10 mouse cellular contexts compared by ENCODE assay signal in the genomic region with DNA sequence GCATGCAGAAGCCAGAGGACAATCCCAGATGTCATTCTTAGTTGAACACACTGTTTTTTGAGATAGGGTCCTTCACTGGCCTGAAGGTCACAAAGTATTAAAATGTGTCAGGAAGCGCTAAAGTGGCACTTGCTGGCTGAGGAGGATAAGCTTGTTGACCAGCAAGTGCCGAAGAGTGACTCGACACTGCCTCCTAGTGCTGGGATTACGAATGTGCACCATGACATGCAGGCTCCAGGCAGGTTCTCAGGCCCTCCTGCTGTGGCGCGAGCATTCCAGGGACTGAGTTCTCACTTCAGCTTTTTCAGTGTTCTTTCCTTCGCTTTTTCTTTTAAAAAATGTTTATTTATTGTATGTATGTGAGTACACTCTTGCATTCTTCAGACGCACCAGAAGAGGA. TPM values are rescaled to one million over a fixed set of nuclear protein-coding genes. Genes with fewer than 3 reads are reported as not detected.
DNase-seq lines count a peak whose midpoint lies in the region; ATAC-seq and TF ChIP-seq lines count a peak whose summit lies in the region.
"Had no signal": no experiment of that assay in that cellular context is flagged by ENCODE, and none has a peak within 500 bp of the region (broad histone marks: within the 10 kb centered on the region; RNA-seq: fewer than 3 reads in every experiment).

No protein-coding gene starts in this region.

- no peak for TF ChIP-seq EP300 in CH12.LX (IDR thresholded peaks at IDR 0.05; ENCODE audit: low read length)

- H3K4me3 ChIP-seq in kidney, adult 2 months (ENCODE audit: insufficient read depth, low read depth, low read length), result no peak overlapping the region
- no peak overlapping the region for H3K4me3 ChIP-seq in kidney, embryonic 16.5 days (ENCODE audit: low read length)
- H3K4me3 ChIP-seq in CH12.LX (replicated peaks in 1 of 3; ENCODE audit: low read depth in 2 of 3, low read length in 2 of 3, poor library complexity in 1 of 3), result no peak overlapping the region
- no peak overlapping the region for H3K4me3 ChIP-seq in limb, embryonic 10.5 days
- H3K4me3 ChIP-seq: embryonic facial prominence, embryonic 12.5 days had no signal

- no peaks in the 10 kb centered on the region for H3K4me1 ChIP-seq in kidney, adult 2 months (ENCODE audit: control insufficient read depth, insufficient read depth, low read length)
- no peaks in the 10 kb centered on the region for H3K4me1 ChIP-seq in kidney, embryonic 16.5 days (ENCODE audit: insufficient read depth, low read length)
- H3K4me1 ChIP-seq in CH12.LX (ENCODE audit: control insufficient read depth in 1 of 2, insufficient read depth in 2 of 2), result peaks cover 0 to 6% of the 10 kb centered on the region in 2 experiments; a peak in 1 of 4 replicates
- no peaks in the 10 kb centered on the region for H3K4me1 ChIP-seq in limb, embryonic 10.5 days
- H3K4me1 ChIP-seq: embryonic facial prominence, embryonic 12.5 days had no signal

- no peaks in the 10 kb centered on the region for H3K79me2 ChIP-seq in CH12.LX (replicated peaks; ENCODE audit: control insufficient read depth, extremely low read depth, insufficient read depth, poor library complexity, severe bottlenecking)

- no peak for ATAC-seq in kidney, embryonic 16.5 days (ENCODE audit: low FRiP score, low TSS enrichment)

- TF ChIP-seq POLR2A in kidney, adult 2 months (IDR thresholded peaks at IDR 0.05; ENCODE audit: low read depth, low read length), result no peak
- TF ChIP-seq POLR2A in CH12.LX (IDR thresholded peaks at IDR 0.05; ENCODE audit: low read depth, low read length), result no peak

- 69% methylated on average over 8 of the region's 8 CpGs for WGBS in kidney, adult 2 months
- WGBS in kidney, embryonic 16.5 days, result 62% methylated on average over 8 of the region's 8 CpGs
- 51% methylated on average over 8 of the region's 8 CpGs for WGBS in limb, embryonic 10.5 days

- DNase-seq in kidney, adult 2 months, result no peak
- DNase-seq in CH12.LX (ENCODE audit: extremely low read depth), result peak; percentile 43
- DNase-seq in R1 (ENCODE audit: low read depth, low spot score), result peak; percentile 85
- DNase-seq in limb, embryonic 10.5 days (ENCODE audit: low spot score), result peak; percentile 38
- DNase-seq in layer of hippocampus, postnatal 14 days (ENCODE audit: low spot score in 2 of 2), result no peak
- DNase-seq in frontal cortex, postnatal 25 days (ENCODE audit: low spot score in 2 of 2), result no peak
- DNase-seq in gastrocnemius, postnatal 10 days, result no peak
- DNase-seq: gastrocnemius, postnatal 14 days had no signal

- peak; percentile 38; the same call in 1 of the 2 replicates for TF ChIP-seq CTCF in kidney, adult 2 months (conservative IDR thresholded peaks at IDR 0.05; ENCODE audit: insufficient read depth, insufficient read length, low read depth, low read length)
- peak; percentile 53 to 67; a peak in 3 of 4 replicates for TF ChIP-seq CTCF in CH12.LX (conservative IDR thresholded peaks at IDR 0.05 in 1 of 2, IDR thresholded peaks at IDR 0.05 in 1 of 2; ENCODE audit: low read depth in 2 of 2, low read length in 2 of 2)

- dilution Hi-C loops in CH12.LX (cut with MboI; ENCODE audit: extremely low pct_ligation_motif_present, extremely low pct_unique_long_range_greater_than_20kb, low sequenced_read_pairs), result no loop called here

- H3K27ac ChIP-seq in kidney, adult 2 months (ENCODE audit: insufficient read depth, low read depth, low read length), result no peak overlapping the region
- H3K27ac ChIP-seq in kidney, embryonic 16.5 days (ENCODE audit: low read length), result no peak overlapping the region
- no peak overlapping the region for H3K27ac ChIP-seq in CH12.LX (ENCODE audit: insufficient read depth, low read depth)
- H3K27ac ChIP-seq in limb, embryonic 10.5 days, result no peak overlapping the region
- H3K27ac ChIP-seq: embryonic facial prominence, embryonic 12.5 days had no signal

- no peak overlapping the region for H3K4me2 ChIP-seq in kidney, embryonic 16.5 days (replicated peaks; ENCODE audit: low read depth, low read length)
- H3K4me2 ChIP-seq in CH12.LX (ENCODE audit: insufficient read depth, low read depth, poor library complexity, severe bottlenecking), result no peak overlapping the region
- H3K4me2 ChIP-seq: embryonic facial prominence, embryonic 12.5 days had no signal

- H3K9ac ChIP-seq in kidney, embryonic 16.5 days (replicated peaks; ENCODE audit: low read length), result no peak overlapping the region
- no peak overlapping the region for H3K9ac ChIP-seq in CH12.LX (ENCODE audit: insufficient read depth, low read depth)
- H3K9ac ChIP-seq: embryonic facial prominence, embryonic 12.5 days had no signal

- peak; percentile 45 for TF ChIP-seq RAD21 in CH12.LX (IDR thresholded peaks at IDR 0.05; ENCODE audit: low read depth, low read length)

- in situ Hi-C loops in CH12.LX (cut with MboI; ENCODE audit: low pct_ligation_motif_present, low pct_unique_long_range_greater_than_20kb, low sequenced_read_pairs), result no loop called here

- H3K27me3 ChIP-seq in kidney, adult 2 months (replicated peaks; ENCODE audit: control insufficient read depth, insufficient read depth, low read length), result no peaks in the 10 kb centered on the region
- no peaks in the 10 kb centered on the region for H3K27me3 ChIP-seq in kidney, embryonic 16.5 days (ENCODE audit: insufficient read depth, low read length)
- H3K27me3 ChIP-seq in CH12.LX (replicated peaks), result no peaks in the 10 kb centered on the region
- no peaks in the 10 kb centered on the region for H3K27me3 ChIP-seq in limb, embryonic 10.5 days (ENCODE audit: low read depth, poor library complexity, severe bottlenecking)
- H3K27me3 ChIP-seq: embryonic facial prominence, embryonic 12.5 days had no signal

- H3K36me3 ChIP-seq in kidney, adult 2 months (ENCODE audit: control insufficient read depth, insufficient read depth, low read length), result no peaks in the 10 kb centered on the region
- no peaks in the 10 kb centered on the region for H3K36me3 ChIP-seq in kidney, embryonic 16.5 days (ENCODE audit: insufficient read depth, low read length)
- H3K36me3 ChIP-seq in CH12.LX (replicated peaks in 1 of 2; ENCODE audit: control insufficient read depth in 1 of 2, insufficient read depth in 1 of 2, low read length in 1 of 2), result no peaks in the 10 kb centered on the region
- H3K36me3 ChIP-seq in limb, embryonic 10.5 days, result no peaks in the 10 kb centered on the region
- H3K36me3 ChIP-seq: embryonic facial prominence, embryonic 12.5 days had no signal

- H3K9me3 ChIP-seq in kidney, embryonic 16.5 days (ENCODE audit: low read length), result no peaks in the 10 kb centered on the region
- H3K9me3 ChIP-seq in CH12.LX (replicated peaks; ENCODE audit: low read length), result no peaks in the 10 kb centered on the region
- H3K9me3 ChIP-seq in limb, embryonic 10.5 days (replicated peaks), result no peaks in the 10 kb centered on the region
- H3K9me3 ChIP-seq: embryonic facial prominence, embryonic 12.5 days had no signal

TF ChIP-seq in CH12.LX, 34 proteins besides CTCF, POLR2A, EP300 and RAD21:
- TF ChIP-seq TBP (conservative IDR thresholded peaks at IDR 0.05; ENCODE audit: low read depth, low read length), result no peak
- TF ChIP-seq MEF2A (IDR thresholded peaks at IDR 0.05; ENCODE audit: borderline replicate concordance, low read depth, low read length), result no peak
- no peak for TF ChIP-seq CHD1 (IDR thresholded peaks at IDR 0.05; ENCODE audit: low read depth, low read length)
- no peak for TF ChIP-seq IRF4 (IDR thresholded peaks at IDR 0.05; ENCODE audit: low read depth, low read length)
- TF ChIP-seq JUN (IDR thresholded peaks at IDR 0.05; ENCODE audit: insufficient read depth, low read depth, low read length), result no peak
- peak; percentile 37 for TF ChIP-seq SMC3 (IDR thresholded peaks at IDR 0.05; ENCODE audit: low read depth, low read length)
- no peak for TF ChIP-seq RCOR1 (conservative IDR thresholded peaks at IDR 0.05; ENCODE audit: low read depth, low read length)
- TF ChIP-seq E2F4 (IDR thresholded peaks at IDR 0.05; ENCODE audit: insufficient replicate concordance, low read depth, low read length), result no peak
- TF ChIP-seq ZKSCAN1 (IDR thresholded peaks at IDR 0.05; ENCODE audit: borderline replicate concordance, low read depth, low read length), result no peak
TF ChIP-seq in CH12.LX: peak in this region for 1.

RNA-seq across cellular contexts. Expression of gene Cfap299, which starts 34.3 kb away (rescaled TPM):
- not detected in 2 replicates for polyA plus RNA-seq in kidney, adult 2 months (2012; rRNA removed)
- polyA plus RNA-seq in kidney, embryonic 16.5 days (2015; fragmentation: Nextera tagmentation; extraction: Ambion mirVana), result 0.48 and 0.56 TPM in 2 replicates
- not detected in 2 replicates for total RNA-seq in CH12.LX (2012; rRNA removed)
- not detected in 2 replicates for total RNA-seq in CH12.LX (2014; rRNA removed)
- polyA plus RNA-seq in CH12.LX (2012; ENCODE audit: insufficient read length, low read depth), result not detected in 2 replicates
- polyA plus RNA-seq in limb, embryonic 10.5 days (2016; fragmentation: Nextera tagmentation; extraction: Ambion mirVana), result 0.16 TPM in 1 of 2 replicates, not detected in the other
- 1 to 10 TPM in 1 of 2 experiments, under 1 TPM in 1; 0.48 to 1.7 TPM for total RNA-seq in layer of hippocampus, postnatal 14 days (2021)
- not detected for total RNA-seq in gastrocnemius, postnatal 10 days (2021)
- total RNA-seq: gastrocnemius, postnatal 14 days had no signal

Comparison
In these comparisons a context has a peak if more than half of its experiments do, and no peak if none do; other contexts are left out.
1. DNase-seq: peak in CH12.LX (single experiment), R1 (single experiment) and limb, embryonic 10.5 days (single experiment); none in kidney, adult 2 months (single experiment), layer of hippocampus, postnatal 14 days (0 of 2), frontal cortex, postnatal 25 days (0 of 2) and gastrocnemius, postnatal 10 days (single experiment).